Mouse (Mus musculus): ENCODE results near the gene Kctd18.

GRCm38 (mm10) chr1:57949716-57950115 is 69.0 kb downstream of the Kctd18 start:
- TF ChIP-seq POLR2A (IDR thresholded peaks at IDR 0.05; ENCODE audit: low read depth, low read length) = no peak
- no peak for TF ChIP-seq CTCF (IDR thresholded peaks at IDR 0.05; ENCODE audit: extremely low read depth, insufficient read length, insufficient replicate concordance, low read depth, low read length)

Data from small intestine, adult 2 months (tissue).